Mouse (Mus musculus) c-Kit-positive CD71-positive TER-119-negative erythroid progenitor cells, embryonic 14.5 days (primary cell): Measurements from ENCODE around the gene Chl1.

Source experiments
- DNase-seq: peaks from one replicate; pipeline ENCODE4 v3.0.0-alpha.2; 2013; ENCODE audit warnings: low read depth

Chl1 gene

DNA sequence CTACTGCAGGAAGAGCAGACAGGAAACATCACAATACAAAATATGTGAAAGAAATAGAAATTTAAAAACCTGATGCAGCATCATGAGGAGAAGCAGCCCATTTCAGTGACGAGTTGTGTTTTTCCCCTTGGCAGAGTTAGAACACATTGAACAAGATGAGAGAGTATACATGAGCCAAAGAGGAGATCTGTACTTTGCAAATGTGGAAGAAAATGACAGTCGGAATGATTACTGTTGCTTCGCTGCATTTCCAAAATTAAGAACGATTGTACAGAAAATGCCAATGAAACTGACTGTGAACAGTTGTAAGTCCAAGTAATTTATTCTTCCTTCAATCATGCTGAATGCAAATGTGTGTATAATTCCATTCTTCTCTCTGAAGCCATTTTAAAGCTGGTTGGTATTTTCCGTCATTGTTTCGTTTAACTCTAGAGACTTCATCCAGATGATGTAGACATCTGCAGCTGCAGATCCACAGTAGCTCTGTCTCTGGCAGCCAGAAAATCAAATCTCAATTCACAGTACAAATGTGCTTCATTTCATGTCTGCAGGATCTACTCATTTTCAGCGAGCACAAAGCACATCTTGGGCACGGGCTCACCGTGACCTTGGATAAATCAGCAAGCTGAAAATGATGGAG lies 155.4 kb downstream of the Chl1 start:
- DNase-seq, result no peak

DNA sequence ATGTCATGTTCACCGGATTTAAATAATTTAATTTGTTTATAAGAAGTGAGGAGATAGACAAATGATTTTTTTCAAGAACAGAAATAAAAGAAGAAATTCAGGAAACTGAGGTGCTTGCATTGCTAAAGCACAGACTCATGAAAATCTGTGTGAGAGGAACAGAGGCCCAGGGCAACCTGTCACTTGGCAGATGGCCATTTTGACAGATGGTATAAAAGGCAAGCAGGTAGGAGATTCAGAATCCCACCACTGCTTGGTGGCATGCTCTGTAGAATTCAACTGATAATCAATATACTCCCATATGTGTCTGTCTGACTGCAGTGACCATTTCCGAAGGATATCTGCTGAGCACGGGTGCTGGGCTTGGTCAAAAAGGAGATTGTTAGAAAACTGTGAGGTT lies 162.7 kb downstream of the Chl1 start:
- no peak for DNase-seq

DNA sequence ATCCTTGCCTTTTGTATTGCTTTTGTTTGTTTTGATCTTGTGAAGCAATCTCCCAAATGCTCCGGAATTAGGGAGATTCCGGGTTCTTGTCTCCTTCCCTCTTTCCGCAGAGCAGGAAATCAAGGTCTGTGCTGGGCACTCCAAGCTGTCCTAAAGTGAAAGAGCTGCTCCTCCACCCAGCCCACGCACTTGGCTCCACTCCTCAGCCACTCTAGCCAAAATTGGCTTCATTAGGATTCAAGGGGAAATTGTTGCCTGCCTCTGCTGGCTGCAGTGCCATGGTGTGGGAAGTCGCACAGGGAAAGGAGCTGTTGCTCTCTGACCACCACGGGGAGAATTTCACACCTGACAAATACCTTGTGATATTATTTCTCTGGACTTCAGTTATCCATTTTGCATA lies 163.9 kb downstream of the Chl1 start:
- no peak for DNase-seq

DNA sequence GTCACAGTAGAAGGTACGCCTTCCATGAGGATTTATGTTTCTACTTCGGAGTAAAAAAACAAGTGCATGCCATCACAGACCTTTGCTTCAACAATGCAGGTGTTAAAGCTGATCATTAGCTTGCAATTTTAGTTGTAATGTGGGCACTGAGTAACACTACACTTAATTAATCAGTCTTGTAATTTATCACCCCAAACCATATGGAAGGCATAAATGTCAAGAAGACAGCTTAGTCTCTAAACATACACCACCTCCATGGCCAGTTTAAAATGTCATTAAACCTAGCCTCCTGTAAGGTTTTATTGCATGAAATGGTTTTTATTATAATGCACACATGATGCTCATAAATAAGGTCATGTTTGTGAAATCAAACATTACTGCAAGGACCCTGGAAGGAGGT lies 164.8 kb downstream of the Chl1 start:
- DNase-seq, result no peak

- DNase-seq, result no peak
Measured at GRCm38 (mm10) chr6:103676664-103677063, 166.3 kb downstream of the Chl1 start.

GRCm38 (mm10) chr6:103677072-103677471 lies 166.7 kb downstream of the Chl1 start:
- DNase-seq, result no peak

DNA sequence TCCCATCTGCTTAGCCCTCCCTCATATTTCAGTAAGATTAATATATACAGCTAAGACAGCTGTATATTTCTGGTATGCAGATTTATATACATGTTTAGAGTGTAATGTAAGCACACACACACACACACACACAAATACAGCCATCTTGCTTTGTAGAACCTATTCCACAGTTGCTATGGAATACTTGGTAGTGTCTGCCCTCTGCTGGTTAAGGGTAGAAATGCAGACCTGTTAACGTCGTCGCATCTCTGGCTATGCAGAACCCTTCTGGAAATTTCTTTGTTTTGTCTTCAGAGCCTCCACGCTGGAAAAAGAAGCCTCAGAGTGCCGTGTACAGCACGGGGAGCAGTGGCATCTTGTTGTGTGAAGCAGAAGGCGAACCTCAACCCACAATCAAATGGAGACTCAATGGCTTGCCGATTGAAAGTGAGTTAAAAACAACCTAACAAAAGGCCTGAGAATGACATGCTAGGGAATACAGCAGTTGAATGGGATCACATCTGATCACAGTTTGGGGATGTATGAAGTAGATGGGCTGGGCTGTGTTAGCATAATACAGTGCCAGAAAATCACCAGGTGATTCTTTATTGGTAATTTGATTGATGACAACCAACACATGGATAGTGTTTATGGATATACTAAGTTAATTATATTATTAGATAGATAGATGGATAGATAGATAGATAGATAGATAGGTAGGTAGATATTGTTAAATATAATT lies 172.6 kb downstream of the Chl1 start:
- peak; percentile 32 for DNase-seq

GRCm38 (mm10) chr6:103692511-103692910 lies 182.1 kb downstream of the Chl1 start:
- no peak for DNase-seq

DNA sequence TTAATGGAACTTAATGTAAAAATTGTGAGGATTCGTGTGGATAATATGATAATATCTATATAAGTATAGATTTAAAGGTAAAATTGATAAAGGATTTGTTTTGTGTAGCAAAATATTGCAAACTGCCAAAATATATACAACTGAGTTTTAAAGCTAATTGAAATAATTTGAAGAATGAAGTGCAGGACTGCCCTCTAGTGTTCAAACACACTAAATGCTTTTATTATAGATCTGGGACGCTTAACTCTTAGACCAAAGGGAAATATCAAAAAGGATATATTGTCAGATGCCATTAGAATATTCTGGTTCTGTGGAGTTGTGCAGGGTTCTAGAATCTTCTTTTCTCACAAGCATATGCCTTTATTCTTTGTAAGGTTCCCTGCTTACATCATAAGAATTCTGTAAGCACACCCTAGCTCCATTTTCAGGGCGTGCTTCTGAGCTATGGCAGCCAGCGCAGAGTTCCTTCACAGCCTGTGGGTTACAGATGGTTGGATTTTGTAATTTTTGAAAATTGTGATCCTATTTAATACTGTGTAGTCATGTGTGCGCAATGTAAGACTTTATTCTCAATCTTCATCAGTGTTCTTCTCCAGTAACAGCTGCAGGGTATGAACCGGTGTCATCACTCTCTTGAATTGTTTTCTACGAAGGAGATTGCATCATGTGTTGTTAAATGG lies 187.1 kb downstream of the Chl1 start:
- peak; percentile 30 for DNase-seq

DNA sequence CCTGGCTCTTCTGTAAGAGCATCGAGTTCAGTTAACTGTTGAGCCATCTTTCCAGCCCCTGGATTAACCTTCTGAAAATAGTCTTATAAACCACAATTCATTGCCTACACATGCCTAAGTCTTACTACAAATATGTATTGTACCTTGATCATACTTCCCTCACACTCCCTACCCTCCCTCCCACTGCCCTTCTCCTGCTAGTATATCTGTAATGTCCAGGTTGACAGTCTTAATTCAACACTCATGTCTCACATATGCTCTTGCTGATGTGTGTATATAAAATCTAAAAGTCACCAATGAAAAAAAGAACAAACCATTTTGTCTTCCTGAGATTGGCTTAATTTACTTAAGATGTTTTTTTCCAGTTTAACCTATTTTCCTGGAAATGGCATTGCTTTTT lies 189.1 kb downstream of the Chl1 start:
- no peak for DNase-seq

DNA sequence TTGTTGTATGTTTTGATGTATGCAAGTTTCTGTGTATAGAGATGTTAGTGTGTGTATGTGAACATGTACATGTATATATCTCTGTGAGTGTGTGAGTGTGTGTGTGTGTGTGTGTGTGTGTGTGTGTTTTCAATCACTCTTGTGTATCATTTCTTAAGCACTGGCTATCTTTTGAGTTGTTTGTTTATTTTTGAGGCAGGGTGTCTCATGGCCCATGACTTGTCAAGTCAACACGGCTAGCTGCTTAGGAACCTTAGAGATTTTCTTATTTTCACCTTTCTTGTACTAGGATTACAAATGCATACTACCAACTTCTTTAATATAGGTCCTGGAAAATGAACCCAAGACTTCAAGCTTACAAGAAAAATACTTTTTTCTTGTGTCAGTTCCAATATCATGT lies 189.5 kb downstream of the Chl1 start:
- DNase-seq, result no peak

GRCm38 (mm10) chr6:103700336-103700735 lies 189.9 kb downstream of the Chl1 start:
- DNase-seq, result peak; percentile 54

DNA sequence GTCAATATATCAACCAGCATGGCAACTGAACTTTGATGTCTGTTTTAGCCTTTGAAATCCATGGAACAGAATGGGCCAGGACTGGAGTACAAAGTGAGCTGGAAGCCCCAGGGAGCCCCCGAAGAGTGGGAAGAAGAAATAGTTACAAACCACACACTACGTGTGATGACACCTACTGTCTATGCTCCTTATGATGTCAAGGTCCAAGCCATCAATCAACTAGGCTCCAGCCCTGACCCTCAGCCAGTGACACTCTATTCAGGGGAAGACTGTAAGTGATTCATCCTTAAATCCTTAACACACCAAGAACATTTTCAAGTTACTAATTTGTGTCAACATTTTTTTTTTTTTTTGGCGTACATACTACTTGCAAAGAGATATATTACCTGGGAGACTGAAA lies 196.0 kb downstream of the Chl1 start:
- no peak for DNase-seq

- DNase-seq, result peak; percentile 7
Measured at GRCm38 (mm10) chr6:103739291-103739690, 228.9 kb downstream of the Chl1 start.

DNA sequence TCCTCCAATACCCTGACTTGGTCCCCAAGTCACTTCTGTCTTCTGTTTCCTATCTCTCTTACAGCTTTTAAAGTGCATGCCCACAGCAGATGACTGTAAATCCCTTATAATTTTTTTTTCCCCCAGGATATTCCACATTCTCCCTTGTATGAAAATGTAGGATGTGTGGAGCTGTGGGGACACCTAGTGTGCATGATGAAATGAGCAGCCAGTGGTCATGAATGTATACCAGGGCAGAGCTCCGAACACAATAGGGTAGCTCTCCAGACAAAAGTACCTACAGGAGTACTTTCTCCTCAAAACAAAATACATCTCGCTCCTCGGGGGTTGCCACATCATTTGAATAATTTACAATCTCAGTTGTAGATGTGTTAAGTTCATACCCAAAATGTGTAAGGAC lies 232.4 kb downstream of the Chl1 start:
- DNase-seq, result no peak

GRCm38 (mm10) chr6:103746103-103746502 lies 235.7 kb downstream of the Chl1 start:
- peak; percentile 21 for DNase-seq

DNA sequence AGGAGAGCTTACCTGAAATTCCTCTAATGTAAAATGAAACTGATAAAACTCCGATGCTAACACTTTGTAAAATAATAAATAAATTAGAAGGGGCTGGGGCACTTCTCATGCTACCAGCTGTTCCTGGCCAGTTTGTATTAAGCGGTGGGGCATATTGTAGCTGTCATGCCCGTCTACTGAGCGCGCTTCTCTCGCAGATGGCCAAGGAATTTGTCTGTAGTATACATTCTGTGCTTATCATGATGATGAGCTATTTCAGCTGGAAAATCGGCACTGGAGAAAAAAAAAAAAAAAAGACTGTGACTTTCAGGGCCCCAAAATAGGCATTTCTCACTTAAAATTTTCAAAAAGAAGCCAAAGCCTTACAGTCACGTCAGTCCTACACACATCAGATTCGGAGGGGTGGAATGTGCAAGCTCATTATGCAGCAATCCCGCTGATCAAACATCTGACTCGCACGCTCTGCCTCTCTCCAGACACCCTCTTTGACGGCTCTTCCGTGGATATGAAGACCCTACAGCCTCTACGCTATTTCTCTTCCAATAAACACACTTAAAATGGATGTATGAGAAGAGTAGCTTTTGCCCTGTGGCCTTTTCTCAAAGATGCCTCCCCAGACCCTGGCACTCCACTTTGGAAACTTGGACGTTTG lies 238.9 kb downstream of the Chl1 start:
- DNase-seq, result no peak

DNA sequence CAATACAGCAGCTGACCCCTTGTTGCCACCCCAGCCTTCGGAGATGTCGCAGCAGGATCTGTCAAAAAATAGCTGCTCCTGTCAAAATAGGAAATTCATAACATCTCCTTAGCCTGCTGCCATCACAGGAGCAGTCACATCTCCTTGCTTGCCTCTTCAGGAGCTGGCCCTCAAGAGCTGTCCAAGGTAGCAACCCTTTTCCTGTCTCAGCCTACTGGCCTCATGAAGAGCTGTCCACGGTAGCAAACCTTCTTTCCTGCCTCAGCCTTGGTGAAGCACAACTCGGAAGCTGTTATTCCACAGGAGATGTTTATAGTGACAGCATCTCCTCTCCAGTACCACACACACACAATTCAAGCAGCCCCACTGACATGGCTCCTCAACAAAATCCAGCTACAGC lies 243.5 kb downstream of the Chl1 start:
- no peak for DNase-seq

DNA sequence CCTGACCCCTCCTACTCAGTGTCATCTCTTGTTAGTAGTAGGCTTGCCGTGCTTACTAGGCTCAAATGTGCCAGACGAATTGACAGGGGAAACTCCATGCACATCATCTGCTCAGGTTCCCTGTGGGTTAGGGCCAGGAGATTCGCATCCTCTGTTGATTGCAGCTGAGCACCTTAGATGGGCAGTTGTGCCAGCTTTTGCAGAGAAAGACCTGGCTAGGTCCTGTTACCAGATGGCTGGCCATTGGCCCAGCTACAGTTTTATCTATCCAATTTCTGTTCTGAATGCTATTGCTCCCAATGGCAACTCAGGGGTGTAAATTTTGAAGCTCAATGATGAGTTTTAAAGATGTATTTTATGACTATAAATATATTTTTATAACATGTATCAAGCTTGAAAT lies 256.4 kb downstream of the Chl1 start:
- DNase-seq, result no peak

DNA sequence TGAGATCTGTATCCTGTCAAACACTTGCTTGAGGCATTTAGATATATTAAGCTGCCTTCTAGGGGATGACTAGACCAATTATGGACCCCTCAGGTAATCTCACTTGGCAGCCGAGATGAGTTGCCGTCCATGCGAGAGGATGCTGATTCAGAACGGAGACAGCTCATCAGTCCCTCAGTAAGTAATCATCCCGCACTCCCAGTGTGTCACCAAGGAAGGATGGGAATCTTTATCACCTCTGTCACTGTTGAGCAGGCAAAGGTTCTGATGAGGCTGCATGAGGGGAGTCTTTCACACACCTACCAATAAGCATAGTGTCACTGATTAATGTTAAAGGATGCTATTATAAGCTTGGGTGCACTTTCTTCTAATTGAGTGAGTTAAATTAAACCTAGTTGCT lies 270.7 kb downstream of the Chl1 start:
- DNase-seq, result no peak

GRCm38 (mm10) chr6:103791077-103791632 lies 280.8 kb downstream of the Chl1 start:
- no peak for DNase-seq

DNA sequence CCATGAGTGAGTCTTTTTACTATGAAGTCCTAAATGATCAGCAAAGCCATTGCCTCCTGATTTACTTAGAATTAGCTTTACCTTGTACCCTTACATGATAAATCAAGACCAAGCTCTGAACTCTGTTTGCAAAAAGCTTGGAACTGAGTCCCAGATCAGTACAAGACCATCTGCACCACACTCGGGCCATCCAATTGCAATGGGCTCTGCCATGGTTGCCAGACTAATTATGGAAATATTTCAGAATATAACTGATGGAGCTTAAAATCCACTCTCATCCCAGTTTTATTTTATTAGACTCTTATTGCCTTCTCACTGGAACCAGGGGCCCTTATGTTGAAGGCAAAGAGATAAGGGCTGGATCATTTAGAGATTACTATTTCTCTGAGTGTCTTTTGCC lies 284.9 kb downstream of the Chl1 start:
- DNase-seq, result no peak
